Mouse (Mus musculus): ENCODE data around the gene Tpo.

Tpo gene

DNA sequence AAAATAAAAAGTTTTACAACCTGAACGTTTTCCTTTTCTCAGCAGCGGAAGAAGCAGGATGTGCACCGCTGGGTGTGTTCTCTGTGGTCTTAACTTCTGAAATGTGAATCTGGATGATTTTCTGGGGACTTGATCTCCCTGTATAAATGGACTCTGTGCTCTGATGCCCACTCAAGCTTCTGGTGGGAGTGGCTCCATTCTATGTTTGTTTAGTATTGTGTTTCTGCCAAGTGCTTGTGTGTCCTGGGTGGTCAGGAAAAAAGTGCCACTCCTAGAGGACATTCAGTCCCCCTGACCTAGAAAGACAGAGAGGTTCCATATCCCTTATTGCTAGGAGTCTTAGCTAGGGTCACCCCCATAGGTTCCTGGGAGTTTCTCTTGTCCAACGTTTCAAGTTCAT is at the start of gene Tpo:
Tpo (minus strand) TSS at position 101 of the 400 bp plus-strand sequence.
- no peak for DNase-seq (ENCODE audit: low read depth)

DNA sequence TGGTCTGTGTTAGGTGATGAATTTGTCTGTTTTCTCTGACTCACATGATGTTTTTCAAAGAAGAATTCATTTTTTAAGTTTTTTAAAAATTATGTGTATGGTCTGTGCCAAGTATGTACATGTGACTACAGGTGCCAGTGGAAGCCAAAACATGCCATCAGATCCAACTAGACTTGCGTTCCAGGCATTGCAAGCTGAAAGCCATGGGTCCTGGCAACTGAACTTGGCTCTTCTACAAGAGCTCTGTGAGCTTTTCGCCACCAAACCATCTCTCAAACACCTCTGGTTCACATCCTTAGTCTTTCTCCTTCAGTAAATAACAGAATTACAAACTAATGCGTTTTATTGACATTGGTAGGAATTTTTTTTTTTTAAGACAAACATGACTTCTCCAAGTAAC is 49.3 kb upstream of the Tpo start:
- DNase-seq (ENCODE audit: low read depth), result no peak

DNA sequence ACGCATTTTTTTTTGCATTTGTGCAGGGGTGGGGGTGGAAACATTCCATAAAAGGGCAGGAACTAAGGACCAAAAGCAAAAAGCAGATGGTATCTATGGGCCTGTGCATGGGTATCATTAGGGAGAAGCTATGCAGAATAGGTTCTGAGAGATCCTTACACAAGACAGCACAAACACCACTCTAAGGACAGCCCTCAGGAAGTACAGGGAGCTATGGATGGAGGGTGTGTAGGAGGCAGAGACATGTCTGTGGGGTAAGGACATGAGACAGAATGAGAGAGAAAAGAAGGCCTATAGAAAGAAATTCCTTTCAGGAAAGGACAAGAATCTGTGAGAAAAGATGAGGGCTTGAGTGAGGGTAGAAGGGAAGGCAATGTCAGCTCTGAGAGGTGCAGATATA is 47.2 kb upstream of the Tpo start:
- no peak for DNase-seq (ENCODE audit: low read depth)

DNA sequence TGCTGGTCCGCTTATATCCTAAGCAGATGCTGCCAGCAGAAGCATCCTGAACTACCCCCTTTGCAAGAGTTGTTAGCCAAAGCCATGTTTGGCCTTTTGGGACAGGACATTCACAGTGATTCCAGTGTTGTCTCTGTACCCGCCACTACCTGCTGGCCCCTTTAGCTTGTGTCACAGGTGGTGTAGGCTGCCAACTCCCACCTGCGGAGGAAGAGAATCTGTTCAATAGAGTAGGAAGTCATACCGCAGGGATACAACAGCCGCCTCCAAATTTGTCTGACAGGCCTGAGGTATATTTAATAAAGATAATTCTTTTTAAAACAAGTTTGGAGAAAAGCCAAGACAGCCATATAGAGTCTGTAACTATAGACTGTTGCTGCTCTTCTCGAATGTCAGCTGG is 45.5 kb upstream of the Tpo start:
- DNase-seq (ENCODE audit: low read depth), result no peak

DNA sequence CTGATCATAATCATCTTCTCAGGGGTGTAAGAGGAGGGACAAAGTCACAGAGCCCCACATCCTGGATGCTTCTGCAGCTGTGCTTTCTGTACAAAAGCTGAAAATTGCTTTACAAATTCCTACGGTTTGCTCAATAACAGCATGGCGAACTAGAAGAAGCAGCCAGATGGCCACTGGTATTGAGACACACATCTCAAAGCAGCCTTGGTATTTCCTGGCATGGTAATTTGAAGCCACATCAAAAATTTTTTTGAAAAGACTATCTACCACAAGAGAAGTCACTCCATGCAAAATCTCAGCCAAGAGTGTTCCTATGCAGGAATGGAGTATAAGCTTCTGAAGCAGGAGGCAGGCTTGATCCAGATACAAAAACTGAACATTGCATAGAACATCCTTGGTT is 45.1 kb upstream of the Tpo start:
- no peak for DNase-seq (ENCODE audit: low read depth)

DNA sequence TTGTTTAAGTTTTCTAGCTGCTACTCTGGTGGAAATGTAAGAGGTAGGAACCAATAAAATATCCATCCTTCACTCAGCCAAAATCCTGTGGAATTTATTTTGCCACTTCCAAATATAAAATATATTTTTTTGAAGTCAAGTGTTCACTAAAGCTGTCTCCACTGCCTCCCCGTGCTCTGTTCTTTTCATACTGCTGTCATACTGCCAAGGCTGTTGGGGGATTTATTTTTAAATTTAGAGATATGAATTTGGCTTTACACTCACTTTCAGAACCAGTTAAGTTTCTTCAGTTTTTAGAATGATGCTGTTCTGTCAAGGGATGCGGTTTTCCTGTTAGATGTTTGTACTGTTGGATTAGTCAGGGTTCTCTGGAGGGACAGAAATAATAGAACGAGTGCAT is 36.1 kb upstream of the Tpo start:
- no peak for DNase-seq (ENCODE audit: low read depth)

DNA sequence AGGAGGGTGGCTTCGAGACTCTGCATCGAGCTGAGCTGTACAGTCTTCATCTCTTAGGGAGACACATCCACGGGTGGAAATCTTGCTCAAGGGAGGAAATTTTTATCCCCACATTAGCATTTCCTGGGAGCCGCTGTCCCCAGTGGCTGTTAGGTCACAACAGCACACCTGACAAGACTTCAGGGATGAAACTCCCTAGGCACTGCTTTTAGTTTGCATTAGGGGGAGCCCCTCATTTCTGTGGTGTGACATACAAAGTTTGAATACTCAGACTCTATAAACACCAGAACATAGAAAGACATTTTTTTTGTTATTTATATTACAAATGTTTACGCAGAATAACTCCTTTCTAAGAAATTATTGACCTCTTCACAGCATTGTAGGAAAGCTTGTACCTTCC is 32.1 kb upstream of the Tpo start:
- DNase-seq (ENCODE audit: low read depth), result no peak

DNA sequence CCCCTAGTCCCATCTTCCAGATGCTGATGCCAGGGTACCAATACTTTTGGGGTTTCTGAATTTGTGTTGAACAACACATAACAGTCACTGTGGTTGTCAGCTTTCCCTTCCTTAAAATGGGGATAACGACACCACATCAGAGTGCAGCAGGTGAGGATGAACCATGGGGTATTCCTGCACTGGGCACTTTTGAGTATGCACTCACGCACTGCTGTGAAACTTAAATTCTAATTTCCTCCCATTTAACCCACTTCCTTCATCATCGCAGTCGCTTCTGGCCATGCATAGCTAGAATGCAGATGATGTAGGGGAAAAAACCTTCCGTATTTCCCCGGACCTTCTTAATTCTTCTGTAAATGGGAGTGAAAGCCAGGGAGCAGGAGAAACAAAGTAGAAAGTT is 31.6 kb upstream of the Tpo start:
- no peak for DNase-seq (ENCODE audit: low read depth)

DNA sequence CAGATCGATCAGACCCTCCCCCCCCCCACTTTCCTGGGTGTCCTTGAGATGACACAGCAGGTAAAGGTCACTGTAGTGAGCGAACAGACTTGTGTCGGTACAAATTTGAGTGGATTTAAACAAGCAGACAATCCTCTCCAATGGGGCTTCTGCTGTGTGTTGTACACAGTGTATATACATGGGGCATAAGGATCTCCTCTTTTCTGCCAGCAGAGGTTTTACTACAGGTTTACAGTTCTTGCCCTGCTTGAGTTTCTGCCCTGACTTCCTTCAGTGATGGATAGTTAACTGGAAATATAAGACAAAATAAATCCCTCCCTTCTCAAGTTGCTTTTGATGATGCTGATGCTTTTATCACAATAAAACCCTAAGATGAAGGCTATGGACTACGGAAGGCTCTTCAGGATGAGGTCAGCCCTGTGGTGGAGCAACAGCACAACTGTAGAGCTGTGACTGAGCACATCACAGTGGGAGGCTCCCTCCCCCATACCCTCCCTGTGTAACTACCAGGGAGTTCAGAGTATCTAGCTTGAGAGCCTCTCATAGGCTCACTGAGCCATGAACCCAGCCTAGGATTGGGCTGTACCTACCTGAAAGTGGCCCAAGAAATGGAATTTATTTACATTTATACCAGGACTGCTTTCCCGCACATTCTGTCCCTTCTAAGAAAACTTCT is 29.4 kb upstream of the Tpo start:
- DNase-seq (ENCODE audit: low read depth), result no peak

DNA sequence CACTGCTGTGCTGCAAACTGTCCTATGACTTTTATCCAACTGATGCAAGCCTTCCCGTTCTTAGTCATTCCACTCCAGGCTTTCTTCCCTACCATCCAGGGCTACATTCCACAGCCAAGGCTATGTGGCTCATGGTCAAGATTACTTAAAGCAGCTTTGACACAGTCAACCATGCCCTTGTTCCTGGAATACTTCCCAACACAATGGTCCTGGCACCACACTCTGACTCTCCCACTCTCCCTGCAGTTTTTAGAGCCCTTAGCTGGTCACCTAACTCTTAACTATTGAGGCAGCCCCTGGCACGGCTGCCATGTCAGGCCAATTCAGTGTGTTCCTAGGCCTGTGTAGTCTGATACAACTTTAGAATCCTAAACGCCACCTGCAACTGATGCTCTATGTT is 28.1 kb upstream of the Tpo start:
- DNase-seq (ENCODE audit: low read depth), result no peak

DNA sequence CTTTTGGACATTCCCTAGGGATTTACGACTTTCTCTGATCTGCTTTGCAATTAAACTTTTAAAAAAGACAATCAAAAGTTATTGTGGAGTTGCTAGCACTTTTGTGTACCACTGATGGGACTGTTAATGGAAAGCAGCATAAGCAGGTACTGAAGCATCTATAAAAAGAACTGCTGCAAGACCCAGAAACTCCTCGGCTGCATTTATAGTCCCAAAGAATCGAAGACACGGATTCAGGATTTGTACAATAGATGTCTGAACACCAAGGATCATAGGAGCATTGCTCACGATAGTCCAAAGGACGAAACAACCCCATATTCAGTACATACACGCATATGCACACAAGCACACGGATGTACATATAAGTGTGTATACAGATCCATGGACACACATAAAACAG is 27.4 kb upstream of the Tpo start:
- DNase-seq (ENCODE audit: low read depth), result no peak

DNA sequence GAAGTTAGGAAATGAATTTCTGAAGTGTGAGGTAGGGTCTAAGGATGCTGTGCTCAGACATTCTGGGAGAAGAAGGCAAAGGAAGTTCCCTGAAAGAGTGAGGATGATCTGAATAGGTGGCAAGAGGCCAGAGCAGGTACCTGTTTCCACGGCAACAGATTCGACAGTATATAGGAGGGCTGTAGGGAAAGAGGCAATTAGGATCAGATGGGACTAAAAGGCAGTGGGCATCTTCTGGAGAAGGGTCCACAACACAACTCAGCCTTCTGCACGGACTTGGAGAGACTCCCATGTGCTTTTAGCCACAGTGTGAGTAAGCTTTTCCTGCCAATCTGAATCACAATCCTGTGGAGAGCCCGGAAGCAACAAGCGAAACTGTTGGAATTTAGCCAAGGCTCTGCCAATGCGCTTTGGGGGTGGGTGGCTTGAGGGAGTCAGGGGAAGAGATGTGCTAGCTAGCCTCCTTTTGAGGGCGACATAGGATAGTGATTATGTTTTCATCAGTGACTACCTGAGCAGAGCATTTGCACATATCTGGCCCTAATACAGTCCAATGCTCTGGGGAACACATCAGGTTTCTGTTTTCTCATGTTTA is 21.8 kb upstream of the Tpo start:
- DNase-seq (ENCODE audit: low read depth), result peak; percentile 52

DNA sequence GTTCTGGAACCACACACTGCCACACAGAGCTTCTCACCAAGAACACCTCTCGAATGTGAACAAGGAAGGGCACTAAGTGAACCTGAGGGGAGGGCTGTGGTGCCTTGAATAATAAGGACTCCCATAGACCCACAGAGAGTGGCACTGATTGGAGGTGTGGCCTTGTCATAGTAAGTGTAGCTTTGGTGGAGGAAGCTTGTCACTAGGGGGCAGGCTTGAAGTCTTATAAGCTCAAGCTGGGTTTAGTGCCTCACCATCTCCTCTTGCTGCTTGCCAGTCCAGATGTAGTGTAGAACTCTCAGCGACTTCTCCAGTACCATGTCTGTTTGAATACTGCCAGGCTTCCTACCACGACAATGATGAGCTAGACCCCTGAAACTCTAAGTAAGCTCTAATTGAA is 9.7 kb upstream of the Tpo start:
- peak; percentile 36 for DNase-seq (ENCODE audit: low read depth)

DNA sequence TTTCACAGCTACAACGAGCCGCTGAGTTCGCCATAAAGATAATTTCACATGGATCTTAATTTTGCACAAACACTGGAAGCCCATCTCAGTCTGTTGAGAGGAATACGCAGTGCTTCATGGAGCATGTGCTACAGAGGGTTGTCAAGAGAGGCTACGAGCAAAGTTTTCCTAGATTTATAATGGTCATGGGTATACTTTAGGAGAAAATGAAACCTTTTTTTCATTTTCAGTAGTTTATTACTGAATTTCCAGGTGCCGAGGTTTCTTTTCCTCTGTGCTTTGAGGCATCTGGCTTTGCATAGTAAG is 3.1 kb downstream of the Tpo start:
- DNase-seq (ENCODE audit: low read depth), result no peak

DNA sequence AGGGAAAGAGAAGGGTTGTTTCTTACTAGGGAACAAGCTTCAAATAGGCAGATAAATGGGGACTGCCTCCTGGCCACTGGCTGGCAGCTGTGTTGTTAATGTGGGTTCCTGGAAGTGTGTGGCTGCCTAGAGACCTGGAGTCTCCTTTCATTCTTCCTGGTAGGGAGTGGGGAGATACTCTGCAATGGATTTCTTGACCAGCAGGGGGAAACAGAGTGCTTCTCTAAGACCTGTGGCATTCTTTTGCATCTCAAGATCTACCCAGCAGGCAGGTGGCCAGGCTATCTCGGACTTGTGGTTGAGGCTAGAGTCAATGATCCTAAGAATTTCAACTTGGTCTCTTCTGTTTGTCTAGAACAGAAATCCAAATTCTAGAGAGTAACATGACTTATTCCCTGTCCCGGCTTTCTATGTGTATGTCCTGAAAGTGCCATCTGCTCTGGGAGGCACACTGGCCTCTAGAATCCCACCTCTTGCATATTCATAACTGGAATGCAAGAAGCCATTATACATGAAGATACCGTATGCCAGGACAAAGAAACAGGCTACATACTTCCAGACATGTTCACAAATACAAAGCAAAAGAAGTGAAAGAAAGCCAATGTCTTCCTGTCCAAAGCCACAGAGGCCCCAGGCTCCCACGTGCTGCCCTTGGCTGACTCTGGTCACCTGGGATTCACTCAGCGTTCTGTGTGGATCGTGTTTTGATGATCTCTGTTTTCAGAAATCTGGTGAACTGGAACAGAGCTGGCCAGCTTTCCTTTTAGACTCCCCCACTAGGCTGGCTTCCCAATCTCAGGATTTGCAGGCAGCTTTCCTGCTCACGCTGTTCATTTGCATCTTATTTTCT is 3.6 kb downstream of the Tpo start:
- peak; percentile 67 for DNase-seq (ENCODE audit: low read depth)

DNA sequence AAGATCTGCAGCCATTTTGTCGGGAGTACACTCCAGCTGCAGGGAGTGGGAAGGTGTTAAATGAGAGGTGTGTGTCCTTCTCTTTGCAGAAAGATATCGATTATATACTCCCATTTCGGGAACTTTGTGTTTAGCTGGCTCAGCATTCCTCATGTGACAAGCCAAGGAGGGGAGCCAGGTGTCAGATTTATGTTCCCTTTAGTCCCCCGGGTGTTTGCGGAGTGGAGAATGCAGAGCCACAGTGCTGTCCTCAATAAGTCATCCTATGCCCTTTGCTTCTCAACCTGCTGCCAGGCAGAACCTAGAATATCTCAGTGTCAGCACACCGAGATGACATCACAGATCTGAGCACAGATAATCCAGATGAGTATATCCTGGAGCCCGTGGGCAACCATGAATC is 10.1 kb downstream of the Tpo start:
- DNase-seq (ENCODE audit: low read depth), result no peak

DNA sequence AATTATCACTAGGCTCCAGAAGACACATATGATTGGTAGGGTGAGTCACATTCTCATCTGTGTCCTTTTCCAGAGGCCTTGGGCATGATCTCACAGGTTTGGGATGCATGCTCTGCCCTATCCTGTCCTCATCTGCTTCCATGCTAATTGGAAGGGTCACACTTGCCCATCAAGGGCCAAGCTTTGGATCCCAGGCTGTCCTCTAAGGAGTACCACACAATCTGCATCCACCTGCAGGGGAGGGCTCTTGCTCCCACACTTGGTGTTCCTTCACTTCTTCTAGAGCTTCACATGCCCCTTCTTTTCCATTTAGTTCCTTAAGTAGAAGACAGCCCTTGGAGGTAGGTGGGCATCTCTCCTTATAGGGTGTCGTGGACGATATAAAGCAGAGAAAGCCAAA is 20.2 kb downstream of the Tpo start:
- DNase-seq (ENCODE audit: low read depth), result no peak

DNA sequence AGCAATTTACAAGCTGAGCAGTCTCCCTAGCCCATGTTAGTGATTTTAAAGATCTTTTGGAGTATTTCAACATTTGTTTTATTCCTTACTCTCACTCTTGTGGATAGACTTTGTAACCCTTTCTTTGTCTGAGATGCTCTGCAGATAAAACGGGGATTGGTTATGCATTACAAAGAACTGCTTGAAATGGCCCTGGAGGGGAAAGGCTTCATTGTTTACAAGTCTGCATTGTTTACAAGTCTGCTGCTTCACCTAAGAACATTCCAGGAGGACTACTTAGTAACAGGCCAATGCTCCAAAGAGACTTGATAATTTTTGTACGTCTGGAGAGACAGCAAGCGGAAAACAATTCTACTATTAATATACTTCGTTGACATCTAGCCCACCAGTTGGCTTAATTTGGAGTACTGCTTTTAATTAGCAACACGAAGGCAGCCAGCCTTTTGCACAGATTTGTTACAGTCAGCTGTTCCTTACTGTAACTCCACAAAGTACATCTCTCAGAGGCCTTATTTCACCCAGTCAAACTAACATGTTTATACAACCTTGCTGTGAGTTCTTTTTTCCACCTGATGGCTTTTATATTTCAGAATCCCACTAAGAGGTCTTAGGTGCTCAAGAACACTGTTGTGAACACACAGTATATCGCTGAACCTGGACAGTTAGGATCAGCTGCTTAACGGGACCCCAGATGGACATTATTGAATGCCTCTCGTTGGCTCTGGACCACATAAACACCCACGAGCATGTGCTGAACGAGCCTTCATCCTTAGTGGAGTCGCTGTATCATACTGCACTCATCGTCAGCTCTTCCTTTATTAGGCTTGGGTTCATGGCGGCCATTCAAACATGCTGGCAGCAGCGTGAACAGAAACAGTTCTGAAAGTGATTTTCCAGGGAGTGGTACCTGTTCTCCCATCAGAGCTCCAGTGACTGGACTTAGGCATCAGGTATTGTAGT is 22.5 kb downstream of the Tpo start:
- no peak for DNase-seq (ENCODE audit: low read depth)

DNA sequence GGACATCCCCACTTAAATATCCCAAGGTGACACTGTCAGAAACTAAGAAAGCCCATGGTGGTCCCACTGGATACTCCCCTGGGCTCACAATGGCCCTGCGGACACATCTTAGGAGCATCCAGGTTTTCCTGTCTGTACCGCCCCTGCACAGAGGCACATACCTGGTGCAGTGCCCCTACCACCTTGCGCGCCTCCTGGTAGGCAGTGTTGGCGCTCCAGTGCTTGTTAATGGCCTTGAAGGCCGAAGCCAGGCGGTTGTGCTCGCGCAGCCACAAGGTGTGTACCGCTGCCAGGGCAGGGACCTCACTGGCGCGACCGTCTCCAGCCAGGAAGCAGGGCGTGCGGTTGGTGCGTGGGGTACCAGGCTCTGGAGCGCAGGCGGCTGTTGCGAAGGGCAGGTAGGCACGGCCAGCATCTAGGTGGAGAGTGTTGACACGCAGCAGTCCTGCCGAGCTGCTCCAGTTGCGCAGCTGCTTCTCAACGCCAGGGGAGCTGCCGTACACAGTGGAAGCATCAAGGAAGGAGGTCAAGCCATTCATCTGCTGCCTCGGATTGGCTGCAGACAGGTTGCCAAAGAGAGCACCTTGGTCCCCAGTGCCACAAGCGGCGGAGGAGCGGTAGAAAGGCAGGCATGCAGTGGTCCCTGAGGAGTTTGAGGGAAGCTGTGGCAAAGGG is 29.4 kb downstream of the Tpo start:
- no peak for DNase-seq (ENCODE audit: low read depth)

DNA sequence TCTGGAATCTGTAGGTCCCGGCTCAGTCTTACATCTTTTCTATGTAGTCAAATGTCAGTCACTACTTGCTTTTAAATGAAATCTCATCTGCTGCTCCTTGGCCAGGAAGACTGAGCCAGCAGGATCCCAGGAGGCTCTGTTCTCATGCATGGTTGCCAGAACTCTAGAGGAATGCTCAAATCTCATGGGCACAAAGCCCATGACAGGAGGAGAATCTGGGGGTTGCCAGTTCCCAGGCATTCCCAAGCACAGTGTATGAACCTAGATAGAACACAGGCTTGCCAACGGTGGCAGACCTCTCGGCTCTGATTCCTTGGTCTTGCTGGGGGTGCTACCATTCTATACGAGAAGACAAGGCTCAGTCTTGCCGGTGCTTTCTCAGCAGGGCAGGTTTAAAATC is 40.3 kb downstream of the Tpo start:
- no peak for DNase-seq (ENCODE audit: low read depth)

DNA sequence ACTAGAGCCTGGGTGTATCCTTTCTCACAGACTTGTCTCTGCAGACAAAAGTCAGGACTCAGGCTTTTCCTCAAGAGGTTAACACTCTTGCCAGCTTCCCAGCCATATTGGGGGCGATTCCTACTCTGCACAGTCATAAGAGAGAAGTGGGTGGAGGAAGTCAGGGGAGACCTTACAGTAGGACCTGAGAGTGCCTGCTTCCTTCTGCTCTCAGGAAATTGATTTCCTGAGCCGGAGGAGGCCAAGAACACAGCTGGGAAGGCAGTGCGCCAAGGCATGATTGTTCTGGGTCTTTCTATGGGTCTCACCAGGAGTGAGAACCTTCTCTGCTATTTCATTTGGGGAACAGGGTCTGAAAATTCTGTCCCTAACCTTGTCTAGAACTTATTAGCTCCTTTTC is 48.5 kb downstream of the Tpo start:
- DNase-seq (ENCODE audit: low read depth), result no peak

DNA sequence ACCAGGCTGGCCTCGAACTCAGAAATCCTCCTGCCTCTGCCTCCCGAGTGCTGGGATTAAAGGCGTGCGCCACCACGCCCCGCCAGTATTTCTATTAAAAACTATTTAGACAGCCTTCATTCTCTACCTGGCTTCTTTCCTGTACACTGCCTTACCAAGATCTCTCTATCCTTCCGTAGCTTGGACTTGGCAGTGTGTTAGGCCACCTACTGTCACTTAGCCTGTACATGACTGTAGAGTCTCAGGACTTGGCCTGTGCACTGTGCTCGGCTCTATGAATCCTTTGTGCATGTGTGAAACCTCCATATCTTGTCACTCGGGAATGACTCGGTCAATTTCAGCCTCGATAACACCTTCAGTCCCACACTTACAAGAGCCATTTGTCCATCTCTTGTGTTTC is 55.4 kb downstream of the Tpo start:
- no peak for DNase-seq (ENCODE audit: low read depth)
